Mouse (Mus musculus): ENCODE results near the gene Epb42. TPM values are rescaled to one million over a fixed set of nuclear protein-coding genes. Genes with fewer than 3 reads are reported as not detected.
"Not testable (repeated sequence)": the region's sequence is repeated elsewhere in the genome, so short reads cannot be mapped to it uniquely, and the experiment has no call there.

The Epb42 gene
- total RNA-seq, 2 experiments from 2014 or later: not detected

DNA sequence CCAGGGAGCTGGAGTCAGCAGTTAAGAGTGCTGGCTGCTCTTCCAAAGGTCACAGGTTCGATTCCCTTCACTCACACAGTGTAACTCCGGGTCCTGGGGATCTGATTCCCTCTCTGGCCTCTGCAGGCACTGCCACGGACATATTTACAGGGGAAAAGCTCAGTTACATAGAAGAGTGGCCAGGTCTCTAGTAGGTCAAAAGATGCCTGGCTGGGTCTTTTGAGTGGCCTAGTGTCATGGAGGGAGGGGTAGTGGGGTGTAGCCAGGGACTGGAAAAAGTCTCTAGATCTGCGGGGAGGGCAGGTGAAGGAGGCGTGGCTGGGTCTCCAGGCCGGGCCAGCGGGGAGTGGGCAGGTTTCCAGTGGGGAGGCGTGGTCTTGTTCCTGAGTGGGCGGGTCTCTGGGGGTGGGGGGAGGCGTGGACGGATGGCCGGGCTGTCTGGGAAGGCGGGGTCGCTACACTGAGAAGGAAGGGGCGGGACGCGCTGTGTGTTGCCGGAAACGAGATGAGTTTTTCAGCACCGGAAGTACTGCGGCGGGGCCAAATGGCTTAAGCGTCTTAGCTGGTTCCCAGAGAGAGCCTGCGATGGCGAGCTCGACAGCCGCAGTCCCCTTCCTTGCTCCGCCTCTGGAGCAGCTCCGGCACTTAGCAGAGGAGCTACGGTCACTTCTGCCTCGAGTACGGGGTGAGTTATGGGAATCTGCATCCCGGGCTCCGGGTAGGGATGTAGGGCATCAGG lies 28.8 kb downstream of the Epb42 start, which contains the start of gene Ccndbp1:
Gene Ccndbp1 (plus strand): TSS at position 479 of the 739 bp plus-strand sequence.
- peak; percentile 82 to 84 for DNase-seq

DNA sequence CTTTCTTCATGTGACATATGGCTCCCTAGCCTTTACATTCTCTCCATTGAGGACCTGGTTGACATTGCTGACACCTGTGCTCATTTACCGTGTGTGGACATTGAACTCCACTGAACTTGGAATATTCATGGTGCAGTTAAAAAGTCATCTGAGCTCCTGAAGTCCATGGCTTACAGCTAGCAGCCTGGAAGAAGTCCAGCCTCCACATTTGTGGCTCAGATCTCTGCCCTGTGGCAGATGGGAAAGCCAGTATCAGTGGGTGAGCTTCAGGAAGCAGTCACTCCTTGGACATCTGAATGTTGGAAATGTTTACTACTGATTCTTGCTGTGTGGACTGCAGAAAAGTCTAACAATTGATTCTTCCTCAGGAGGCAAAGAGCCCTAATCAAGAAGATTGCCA lies 29.9 kb downstream of the Epb42 start:
- no peak for DNase-seq

DNA sequence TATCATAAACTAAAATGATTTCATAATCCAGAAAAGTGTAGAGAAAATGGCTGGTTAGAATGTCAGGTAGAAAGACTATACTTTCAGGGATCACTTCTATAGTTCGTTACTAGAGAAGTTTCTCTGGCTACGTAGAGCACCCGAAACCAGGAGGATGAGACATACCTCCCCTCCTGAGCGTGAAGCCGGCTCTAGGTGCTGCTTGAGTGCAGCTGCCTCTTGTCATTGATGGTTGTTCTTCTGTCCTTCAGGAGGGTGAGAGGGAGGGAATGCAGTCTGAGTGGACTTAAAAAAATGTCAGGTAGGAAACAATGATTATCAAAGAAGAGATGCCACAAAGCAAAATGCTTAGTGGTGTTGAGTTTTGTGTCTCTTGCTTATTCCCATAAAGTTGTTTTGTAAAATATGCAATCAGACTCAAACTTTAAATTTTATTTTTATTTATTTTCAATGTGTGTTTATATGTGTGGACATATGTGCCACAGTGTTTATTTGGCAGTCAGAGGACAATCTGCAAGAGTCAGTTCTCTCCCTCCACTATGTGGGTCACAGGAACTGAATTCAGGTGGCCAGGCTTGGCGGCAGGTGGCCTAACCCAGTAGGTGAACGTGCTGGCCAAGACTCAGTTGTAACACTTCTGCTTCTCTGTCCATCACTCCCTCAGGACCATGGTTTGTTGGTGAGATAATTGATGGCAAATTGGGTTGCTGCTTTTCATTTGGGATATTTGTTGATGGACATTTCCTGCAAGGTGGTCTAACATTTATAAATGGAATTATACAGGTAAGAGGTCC lies 32.7 kb downstream of the Epb42 start:
- no peak for DNase-seq

DNA sequence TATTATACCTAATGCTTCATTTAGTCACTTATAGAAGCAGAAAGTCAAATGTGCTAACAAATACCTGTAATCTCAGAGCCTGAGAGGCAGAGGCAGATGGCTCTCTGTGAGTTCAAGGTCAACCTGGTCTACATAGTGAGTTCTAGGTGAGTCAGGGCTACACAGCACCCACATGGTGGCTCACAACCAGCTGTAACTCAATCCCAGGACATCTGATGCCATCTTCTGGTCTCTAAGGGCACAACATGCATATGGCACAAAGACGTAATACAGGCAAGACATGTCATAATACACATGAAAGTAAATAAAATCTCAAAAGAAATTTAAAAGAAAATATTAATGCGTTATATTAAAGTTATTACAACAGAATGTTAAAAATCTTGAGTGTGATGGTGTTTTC lies 33.3 kb downstream of the Epb42 start:
- DNase-seq: no peak

DNA sequence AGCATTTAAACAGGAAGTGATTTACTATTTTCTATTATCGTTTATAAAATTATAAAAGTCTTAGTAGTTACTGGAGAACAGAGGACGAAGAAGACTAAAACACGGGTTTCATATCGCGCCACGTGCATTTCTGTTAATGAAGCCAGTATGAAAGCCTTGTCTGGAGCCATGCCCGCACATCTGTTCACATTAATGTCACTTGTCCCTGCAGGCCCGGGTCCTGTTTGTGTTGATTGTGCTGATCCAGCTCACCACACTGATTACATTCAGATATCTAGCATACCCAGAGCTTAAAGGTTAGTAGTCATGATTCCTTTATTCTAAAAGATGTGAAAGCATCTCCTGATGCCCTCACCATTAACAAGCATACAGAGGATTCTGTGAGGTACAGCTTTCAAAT lies 38.0 kb downstream of the Epb42 start:
- DNase-seq: no peak

DNA sequence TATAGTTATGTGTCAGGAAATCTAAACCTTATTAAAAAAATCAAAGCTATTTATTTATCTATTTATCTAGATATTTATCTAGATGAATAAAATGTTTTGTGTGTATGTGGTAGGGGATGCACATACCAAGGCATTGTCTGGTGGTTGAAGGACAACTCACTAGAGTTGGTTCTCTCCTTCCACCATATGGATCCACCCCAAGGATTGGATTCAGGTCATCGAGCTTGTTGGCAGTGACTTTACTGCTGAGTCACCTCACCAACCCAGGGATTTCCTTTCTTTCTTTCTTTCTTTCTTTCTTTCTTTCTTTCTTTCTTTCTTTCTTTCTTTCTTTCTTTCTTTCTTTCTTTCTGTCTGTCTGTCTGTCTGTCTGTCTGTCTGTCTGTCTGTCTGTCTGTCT lies 40.3 kb downstream of the Epb42 start:
- not testable (repeated sequence) for DNase-seq

DNA sequence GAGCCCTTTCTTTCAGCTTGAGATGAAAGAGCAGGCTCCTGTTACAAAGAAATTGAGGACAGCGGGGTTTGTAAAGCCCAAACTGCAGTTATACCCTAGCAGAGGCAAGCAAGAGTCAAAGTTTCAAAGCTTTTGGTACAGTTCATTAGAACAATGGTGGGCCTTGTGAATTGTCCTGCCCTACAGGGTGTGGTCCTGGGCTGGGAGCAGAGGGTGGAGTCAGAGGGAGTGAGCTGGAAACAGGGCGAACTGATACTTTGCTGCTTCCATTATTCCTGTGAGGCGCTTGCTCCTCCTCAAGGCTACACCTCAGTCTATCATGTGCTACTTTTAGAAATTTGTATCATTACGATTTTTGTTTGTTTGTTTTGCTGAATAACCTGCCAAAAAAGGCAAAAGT lies 45.7 kb downstream of the Epb42 start:
- DNase-seq: no peak

DNA sequence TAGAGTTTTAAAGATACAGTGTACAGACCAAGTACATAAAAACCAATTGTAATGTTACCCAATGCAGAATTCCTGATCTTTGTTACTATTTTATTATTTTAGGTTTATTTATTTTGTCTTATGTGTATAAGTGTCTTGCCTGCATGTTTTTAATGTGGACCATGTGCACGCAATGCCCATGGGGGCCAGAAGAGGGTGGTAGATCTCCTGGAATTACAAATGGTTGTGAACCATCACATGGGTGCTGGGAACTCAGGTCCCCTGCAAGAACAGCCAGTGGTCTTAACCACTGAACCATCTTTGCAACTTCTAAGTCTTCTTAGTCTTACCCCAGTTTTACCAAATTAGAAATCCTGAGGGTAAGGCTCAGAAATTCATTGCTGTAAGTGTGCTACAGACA lies 51.6 kb downstream of the Epb42 start:
- no peak for DNase-seq

DNA sequence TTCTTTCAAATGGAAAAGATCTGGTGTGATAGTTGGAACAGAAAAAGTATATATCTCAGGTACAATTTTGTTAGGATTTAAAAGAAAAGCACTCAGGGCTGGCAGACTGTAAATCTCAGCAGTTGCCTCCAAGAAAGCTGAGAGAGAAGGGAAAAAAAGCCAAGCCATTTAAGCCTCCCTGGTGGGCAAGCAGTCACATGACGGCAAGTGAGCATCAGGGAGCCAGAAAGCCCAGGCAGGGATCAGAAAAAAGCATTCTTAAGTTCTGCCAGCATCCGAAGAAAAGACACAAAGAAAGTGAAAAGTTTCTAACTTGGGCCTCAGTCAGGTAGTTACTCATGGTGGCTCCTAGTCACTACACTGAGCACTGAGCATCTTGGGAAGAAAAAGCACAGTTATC lies 53.3 kb downstream of the Epb42 start:
- DNase-seq: no peak

DNA sequence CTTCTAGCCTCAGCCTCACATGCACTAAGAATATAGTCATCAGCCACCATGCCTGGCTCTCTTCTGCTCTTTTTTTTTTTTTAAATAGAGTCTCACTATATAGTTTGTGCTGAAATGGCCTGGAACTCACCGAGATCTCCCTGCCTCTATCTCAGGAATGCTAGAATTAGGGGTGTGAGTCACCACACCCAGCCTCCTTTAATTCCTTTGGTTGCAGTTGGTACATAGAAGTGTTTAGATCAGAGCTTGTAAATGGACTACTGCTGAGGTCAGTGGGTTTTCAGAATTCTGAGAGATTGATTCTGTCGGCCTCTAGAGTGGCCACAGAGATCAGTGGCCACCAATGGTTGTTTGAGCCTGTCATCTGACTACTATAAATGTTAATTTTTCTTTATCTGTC lies 56.0 kb downstream of the Epb42 start:
- DNase-seq: no peak

DNA sequence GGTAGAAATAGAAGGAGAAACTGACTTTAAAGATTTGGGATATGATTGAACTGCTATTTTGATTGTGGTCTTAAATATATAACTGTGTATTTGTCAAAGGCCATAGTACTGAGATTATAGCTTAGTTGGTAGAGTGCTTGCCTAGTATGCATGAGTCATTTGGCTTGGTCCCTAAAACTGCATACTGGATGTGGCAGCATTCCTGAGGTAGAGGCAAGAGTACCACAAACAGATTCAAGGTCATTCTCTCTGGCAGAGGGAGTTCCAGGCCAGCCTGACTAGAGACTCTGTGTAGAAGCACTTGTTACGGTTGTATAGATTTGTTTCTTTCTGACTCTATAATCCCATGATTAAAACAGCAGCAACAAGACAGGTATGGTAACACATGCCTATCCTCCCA lies 57.1 kb downstream of the Epb42 start:
- DNase-seq: no peak

DNA sequence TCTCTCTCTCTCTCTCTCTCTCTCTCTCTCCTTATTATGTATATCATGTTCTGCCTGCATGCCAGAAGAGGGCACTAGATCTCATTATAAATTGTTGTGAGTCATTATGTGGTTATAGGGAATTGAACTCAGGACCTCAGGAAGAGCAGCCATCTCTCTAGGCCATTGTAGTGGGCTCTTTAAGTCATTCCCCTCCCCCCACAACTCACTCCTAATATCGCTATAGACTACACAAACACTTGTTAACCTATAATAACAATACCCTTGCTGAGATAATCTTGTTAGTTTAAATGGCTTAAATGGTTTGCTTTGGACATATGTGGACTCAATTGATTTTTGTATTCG lies 58.2 kb downstream of the Epb42 start:
- no peak for DNase-seq

DNA sequence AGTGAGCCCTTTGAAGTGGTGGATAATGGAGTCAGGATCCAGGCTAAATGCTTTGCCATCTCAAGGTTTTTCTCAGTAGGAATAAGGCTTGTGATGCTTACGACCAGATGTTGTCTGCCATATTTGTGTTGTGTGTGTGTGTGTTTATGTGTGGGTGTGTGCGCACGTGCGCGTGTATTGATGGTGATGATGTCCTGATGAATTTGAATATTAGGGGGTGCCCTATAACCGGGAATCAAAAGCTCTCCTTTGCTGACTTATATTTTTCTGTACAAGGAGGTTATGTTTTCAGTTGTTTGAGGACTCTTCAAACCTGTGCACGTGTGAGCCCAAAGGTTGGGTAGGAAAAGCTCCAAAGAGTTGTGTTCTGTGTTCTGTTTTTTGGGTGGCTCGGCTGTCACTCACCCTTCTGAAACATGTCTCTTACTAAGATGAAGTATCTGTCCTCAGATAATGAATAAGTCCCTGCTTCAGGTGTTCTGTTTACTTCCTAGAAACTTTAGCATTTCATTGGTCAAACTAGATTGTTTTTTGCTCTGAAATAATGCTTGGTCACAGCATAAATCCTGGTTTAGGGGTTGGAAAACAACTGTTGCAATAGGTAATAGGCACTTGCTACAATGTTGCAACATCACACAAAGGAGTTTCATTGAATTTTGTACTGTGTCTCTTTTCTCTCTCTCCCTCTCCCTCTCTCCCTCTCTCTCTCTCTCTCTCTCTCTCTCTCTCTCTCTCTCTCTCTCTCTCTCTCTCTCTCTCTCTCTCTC lies 58.8 kb downstream of the Epb42 start:
- no peak for DNase-seq

DNA sequence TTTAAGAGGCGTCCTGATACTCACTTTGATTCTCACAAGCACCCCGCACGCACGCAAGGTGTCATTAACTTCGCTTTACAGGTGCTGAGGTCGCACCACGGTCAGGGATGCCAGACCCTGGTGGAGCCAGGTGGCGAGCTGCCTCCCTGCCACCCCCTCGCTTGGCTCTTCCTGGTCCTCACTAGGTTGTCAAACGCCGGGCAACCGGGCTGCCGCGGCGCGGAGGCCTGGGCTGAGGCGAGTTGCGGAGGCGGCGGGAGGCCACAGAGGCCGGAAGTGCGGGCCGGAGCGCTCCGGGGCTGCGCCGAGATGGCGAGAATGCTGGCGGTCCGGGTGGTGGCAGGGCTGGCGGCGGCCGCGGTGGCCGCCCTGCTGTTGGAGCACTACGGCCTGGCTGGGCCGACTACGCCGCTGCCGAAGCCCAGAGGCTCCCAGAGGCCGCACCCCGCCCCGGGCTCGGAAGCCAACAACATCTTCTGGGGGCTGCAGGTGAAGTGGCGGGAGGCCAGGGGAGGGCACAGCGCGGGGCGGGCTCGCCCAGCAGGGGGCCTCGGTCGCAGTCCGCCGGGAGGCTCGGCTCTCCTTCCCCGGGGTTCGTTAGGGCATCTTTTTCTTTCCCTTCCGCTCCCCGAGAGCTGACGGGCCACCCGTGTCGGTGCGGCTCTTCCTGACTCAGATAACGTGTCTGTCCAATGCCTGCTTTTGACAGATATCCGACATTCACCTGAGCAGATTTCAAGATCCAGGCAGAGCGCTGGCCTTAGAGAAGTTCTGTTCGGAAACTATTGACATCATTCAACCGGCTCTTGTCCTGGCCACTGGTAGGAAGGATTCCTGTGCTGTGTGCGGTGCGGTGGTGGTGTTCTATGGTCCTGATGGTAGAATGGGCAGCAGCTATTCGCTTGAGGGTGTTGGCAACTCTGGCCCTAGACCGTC lies 59.6 kb downstream of the Epb42 start, which contains the start of gene Tmem62:
Gene Tmem62 (plus strand): TSS at position 28 of the 936 bp plus-strand sequence.
- peak; percentile 59 to 67 for DNase-seq

DNA sequence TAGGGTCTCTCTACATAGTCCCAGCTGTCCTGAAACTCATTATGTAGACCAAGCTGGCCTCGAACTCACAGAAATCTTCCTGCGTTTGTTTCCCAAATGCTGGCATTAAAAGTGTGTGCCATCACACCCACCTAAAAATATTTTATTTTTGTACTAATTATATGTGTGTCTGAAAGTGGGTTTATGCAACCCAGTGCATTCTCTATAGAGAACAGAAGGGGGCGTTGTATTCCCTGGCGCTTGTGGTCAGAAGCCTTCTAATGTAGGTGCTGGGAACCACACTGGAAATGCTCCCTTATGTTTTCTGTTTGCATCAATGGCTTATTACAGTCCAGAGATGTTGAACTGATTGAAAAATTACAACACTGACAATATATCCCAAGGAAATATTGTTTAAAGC lies 60.6 kb downstream of the Epb42 start:
- no peak for DNase-seq

DNA sequence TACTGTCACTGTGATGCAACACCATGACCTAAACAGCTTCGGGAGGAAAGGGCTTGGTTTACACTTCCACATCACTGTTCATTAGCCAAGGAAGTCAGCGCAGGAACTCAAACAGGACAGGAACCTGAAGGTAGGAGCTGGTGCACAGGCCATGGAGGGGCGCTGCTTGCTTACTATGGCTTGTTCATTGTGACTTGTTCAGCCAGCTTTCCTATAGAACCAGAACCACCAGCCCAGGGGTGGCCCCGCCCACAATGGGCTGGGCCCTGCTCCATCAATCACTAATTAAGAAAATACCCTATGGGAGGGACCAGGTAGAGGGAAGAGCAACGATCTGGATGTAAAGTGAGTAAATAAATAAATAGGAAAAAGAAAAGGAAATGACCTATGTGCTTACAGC lies 63.9 kb downstream of the Epb42 start:
- no peak for DNase-seq

DNA sequence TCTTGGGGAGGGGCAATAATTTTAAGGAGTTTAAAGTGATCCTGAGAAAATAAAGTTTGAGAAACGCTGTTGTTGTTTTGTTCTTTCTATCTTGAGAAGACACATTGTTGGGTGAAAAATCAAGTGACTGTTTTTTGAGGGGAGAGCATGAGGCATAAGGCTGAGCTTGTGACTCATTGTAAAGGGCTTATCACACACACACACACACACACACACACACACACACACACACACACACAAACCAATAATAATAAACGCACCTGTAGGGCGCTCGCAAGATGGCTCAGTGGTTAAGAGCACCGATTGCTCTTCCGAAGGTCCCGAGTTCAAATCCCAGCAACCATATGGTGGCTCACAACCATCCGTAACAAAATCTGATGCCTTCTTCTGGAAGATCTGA lies 64.6 kb downstream of the Epb42 start:
- DNase-seq: not testable (repeated sequence)

DNA sequence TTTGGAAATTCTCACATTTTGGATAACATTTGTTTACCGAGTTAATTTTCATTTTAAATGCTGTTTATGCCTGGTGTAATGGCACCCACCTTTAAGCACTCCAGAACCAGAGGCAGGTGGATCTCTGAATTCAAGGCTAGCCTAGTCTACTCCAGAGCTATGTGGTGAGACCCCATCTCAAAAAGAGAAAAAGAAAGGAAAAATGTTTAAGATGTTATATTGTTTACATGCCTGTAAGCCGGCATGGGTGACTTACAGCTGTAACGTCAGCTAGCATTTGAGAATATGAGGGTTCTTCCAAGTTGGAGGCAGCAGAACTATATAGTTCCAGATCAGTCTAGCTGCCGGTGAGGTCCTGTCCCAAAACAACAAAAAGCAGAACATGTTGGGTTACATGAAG lies 65.1 kb downstream of the Epb42 start:
- no peak for DNase-seq

DNA sequence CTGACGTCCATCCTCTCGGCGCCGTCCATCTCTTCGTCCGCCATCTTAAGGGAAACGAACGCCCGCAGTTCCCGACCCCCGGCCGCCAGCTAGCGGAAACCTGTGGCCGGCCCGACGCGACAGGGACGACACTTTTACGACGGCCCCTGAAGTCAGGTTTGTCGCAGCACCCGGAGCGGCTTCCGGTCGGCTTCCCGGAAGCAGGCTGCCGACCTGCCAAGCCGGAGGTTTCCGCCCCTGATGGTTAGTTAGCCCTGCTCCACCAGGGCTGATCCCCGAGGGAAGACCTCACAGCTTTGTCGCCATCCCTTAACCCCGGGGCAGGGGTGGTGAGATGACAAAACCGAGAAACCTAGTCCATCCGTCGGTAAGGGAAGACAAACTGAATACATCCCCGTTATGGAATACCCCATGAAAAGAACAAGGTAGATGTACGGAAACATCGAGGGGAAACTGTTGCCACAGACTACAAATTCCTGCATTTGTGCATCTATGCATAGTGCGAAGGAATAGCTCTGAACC lies 66.3 kb downstream of the Epb42 start, which contains the start of gene Ubr1:
Gene Ubr1 (minus strand): TSS at position 157 of the 522 bp plus-strand sequence.
- peak; percentile 79 to 86 for DNase-seq

DNA sequence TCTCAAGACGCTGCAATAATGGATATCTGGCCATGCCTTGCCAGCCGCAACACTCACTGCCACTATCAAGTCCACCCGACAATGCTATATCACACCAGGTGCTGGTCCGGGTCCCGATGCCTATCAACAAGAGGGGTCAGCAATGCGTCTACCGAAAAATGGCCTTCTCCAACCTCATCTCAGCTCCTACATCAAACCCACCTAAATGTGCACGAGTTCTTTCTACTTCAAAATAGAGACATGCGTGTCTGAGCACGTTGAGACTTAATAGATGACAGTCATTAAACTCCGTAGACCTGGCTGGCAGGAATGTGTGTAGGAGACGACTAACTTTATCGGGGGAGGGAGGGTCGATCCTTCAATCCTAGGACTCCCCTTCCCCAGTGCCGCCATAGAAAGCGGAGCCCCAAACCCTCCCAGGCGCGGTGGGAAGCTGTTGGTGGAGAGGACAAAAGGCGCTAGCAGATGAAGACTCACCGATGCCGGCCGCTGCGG lies 66.8 kb downstream of the Epb42 start:
- no peak for DNase-seq

Measured in layer of hippocampus, postnatal 36 days (tissue).